Mouse (Mus musculus) megakaryocyte, adult 5-6 weeks (primary cell): ENCODE results near the gene Gins1. TPM values are rescaled to one million over a fixed set of nuclear protein-coding genes. Genes with fewer than 3 reads are reported as not detected.

Experiments
- ATAC-seq: 2 replicates; pipeline ENCODE4 v1.8.0; 2016; ENCODE audit warnings: mild to moderate bottlenecking, inconsistent platforms; ENCODE audit not compliant: poor library complexity, severe bottlenecking
- total RNA-seq, 2 experiments: library from RNA; stranded (forward) in 1 of 2; stranded (reverse) in 1 of 2; fragments of 153-499, 151-499 nt in 1 of 2; fragments of 221-1000, 200-1000 nt in 1 of 2; gene quantifications; 2 replicates each; pipeline versions ENCODE4 v1.2.3 to v1.2.4; 2015 to 2017

Gins1 gene
- total RNA-seq, 2 experiments from 2014 or later, result 53.1 to 69.8 TPM

DNA sequence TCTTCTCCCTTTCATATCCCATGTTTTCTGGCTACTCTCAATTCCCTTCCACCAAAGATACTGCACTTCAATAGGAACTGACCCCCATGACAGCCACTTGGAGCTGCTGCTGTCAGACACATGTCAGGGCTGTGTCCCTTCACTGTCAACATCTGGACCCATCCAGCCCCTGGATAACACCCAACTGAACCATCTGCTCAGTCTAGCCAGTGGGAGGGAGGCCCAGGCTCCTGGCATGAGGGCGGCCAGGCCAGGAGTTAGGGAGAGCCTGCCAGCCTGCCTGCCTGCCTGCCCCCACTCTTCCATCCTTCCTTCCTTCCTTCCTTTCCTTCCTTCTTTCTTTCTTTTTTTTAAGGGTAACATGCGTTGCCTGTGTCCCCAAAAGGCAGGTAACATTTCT, 46.0 kb downstream of the Gins1 start:
- no peak for ATAC-seq

GRCm38 (mm10) chr2:150955859-150956258, 50.7 kb downstream of the Gins1 start:
- ATAC-seq, result no peak

- no peak for ATAC-seq
Observed at GRCm38 (mm10) chr2:150959521-150959920, 54.3 kb downstream of the Gins1 start.

GRCm38 (mm10) chr2:150963246-150963645, 58.0 kb downstream of the Gins1 start:
- no peak for ATAC-seq

DNA sequence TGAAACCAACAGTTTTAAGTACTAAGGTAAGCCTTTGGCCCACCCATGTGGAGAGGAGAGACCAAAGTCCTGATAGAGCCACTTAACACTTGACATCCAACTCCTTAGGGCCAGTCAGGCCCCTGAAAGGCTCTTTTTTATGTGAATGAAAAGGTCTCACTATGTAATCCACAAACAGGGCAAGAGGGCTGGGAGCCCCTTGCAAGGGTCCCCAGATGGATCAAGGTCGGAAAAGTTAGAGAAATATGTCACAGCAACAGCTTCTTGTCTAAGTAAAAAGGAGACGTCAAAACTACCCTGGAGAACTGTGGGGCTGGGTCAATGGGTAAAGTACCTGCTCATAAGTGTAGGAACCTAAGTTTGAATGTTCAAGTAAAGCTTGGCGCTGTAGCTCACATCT, 59.4 kb downstream of the Gins1 start:
- no peak for ATAC-seq

GRCm38 (mm10) chr2:150965951-150966350, 60.8 kb downstream of the Gins1 start:
- no peak for ATAC-seq

DNA sequence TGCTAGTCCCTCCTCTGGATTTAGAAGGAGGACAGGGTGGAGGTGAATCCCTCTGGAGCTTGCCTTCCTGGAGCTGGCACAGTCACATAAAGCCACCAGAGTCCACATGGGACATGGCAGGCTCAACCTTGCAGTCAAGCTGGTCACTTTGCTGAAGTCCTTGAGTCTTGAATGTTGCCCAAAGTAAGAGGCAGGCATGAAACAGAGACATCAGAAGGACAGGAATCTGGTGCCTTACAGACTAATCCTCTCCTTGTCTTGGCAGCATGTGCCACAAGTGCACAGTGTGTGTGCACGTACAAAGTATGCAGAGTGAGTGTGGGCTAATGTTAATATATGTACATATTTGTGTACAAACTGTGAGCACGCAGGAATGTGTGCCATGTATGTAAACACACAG, 62.3 kb downstream of the Gins1 start:
- ATAC-seq, result no peak

DNA sequence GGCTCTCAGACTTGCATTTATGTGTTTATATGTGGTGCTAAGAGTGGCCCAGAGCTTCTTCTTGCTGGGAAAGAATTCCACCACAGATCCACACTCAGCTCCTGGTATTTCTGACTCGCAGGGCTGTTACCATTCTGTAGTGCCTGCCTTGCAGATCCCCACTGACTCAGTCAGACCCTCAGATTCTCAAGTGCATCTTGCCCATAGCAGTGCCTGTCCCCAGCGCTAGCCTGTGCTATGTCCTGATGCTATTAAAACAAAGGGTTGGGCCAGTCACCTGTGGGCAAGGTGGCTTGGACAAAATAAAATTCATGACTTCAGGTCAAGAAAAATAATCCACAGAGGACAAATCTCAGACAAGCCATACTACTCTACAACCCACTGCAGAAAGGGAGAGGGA, 64.0 kb downstream of the Gins1 start:
- no peak for ATAC-seq

DNA sequence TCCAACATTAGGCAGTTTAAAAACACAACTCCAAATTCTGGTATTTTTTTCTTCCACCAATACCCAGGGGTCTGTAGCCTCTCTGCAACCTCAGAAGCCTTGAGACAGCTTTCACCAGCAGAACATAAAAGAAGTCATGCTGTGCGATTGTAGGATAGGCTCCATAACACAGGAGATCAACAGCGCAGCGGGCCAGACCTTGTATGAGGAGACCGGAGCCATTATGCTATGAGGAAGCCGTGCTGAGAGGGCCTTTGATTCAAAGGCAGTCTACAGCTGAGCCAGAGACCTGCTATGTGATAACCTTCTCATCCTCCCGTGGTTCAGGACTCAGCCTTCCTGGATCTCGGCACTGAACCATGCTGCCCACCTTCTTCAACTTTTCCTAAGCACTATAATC, 66.7 kb downstream of the Gins1 start:
- no peak for ATAC-seq

- no peak for ATAC-seq
Observed at GRCm38 (mm10) chr2:150972681-150973080, 67.5 kb downstream of the Gins1 start.

GRCm38 (mm10) chr2:150973401-150974115, 68.4 kb downstream of the Gins1 start:
- no peak for ATAC-seq

- ATAC-seq, result no peak; the same call in 1 of the 2 replicates
Observed at GRCm38 (mm10) chr2:150976871-150977270, 71.7 kb downstream of the Gins1 start.

DNA sequence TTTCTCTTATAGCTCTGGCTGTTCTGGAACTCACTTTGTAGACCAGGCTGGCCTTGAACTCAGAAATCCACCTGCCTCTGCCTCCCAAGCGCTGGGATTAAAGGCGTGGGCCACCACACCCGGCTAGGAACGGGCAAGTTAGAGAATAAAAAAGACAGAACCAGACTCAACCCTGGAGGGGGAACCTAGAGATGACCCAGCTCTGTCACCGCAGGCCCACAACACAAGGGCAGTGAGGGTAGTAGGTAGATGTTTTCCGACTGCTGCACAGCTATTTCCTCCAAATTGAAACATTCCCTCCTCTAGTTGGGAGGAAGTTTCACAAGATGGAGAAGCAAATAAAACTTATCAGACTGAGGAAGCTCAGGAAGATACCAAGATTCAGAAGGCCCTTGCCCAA, 72.5 kb downstream of the Gins1 start:
- no peak for ATAC-seq

GRCm38 (mm10) chr2:150978791-150979190, 73.6 kb downstream of the Gins1 start:
- ATAC-seq, result no peak

DNA sequence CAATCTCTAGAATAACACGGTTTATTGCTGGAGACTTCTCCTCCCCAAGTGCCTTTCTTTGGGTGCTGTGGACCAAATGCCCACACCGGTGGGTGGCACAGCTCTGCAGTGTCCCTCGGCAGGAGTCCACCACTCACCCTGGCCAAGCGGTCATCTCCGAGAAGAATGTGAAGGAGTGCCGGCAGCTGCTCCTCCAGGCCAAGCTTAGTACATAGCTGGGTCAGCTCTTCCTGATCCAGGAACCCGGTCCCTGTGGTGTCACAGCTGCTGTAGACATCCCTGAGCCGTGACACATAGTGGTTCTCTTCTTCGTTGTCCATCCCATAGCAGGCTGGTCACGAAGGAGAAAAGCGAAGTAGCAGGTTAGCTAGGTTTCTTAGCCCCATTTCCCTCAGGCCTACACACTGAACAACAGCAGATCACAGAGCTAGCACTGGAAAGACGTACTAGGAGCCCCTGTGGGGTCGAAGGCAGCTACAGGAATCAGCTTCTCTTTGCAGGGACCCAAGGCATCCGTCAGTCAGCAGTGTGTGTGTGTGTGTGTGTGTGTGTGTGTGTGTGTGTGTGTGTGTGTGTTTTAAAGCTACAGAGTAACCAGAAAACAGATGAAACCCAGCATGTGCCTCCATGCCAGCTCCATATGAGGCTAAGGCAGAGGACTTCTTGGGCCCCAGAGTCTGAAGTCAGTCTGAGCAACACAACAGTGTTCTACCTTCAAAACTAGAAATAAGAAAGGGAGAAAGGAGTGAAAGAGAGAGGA, 74.8 kb downstream of the Gins1 start:
- no peak for ATAC-seq

Other genes with a start within 250 kb of the Gins1 start
- 12.4 and 15.1 TPM in 2 replicates for gene Acss1, start 236.9 kb upstream of the Gins1 start, total RNA-seq (2015)
- 14.4 and 15.9 TPM in 2 replicates for gene Acss1, start 236.9 kb upstream of the Gins1 start, total RNA-seq (2017)
- not detected in 2 replicates for gene Vsx1, start 216.0 kb upstream of the Gins1 start, total RNA-seq (2015)
- not detected in 2 replicates for gene Vsx1, start 216.0 kb upstream of the Gins1 start, total RNA-seq (2017)
- 4.9 and 5.6 TPM in 2 replicates for gene Entpd6, start 156.4 kb upstream of the Gins1 start, total RNA-seq (2015)
- gene Entpd6, start 156.4 kb upstream of the Gins1 start, total RNA-seq (2017), result 8.3 and 10.6 TPM in 2 replicates
- 8.3 and 8.5 TPM in 2 replicates for gene Pygb, start 118.7 kb upstream of the Gins1 start, total RNA-seq (2015)
- 26.0 and 35.4 TPM in 2 replicates for gene Pygb, start 118.7 kb upstream of the Gins1 start, total RNA-seq (2017)
- 37.6 and 51.0 TPM in 2 replicates for gene Abhd12, start 659 bp upstream of the Gins1 start, total RNA-seq (2015)
- gene Abhd12, start 659 bp upstream of the Gins1 start, total RNA-seq (2017), result 47.4 and 100 TPM in 2 replicates
- gene Ninl, start 134.0 kb downstream of the Gins1 start, total RNA-seq (2015), result 0.07 and 0.09 TPM in 2 replicates
- gene Ninl, start 134.0 kb downstream of the Gins1 start, total RNA-seq (2017), result 0.29 and 1.2 TPM in 2 replicates
- gene Nanp, start 134.0 kb downstream of the Gins1 start, total RNA-seq (2015), result 17.3 and 18.7 TPM in 2 replicates
- gene Nanp, start 134.0 kb downstream of the Gins1 start, total RNA-seq (2017), result 9.6 and 10.5 TPM in 2 replicates
- not detected in 2 replicates for gene Gm14151, start 186.9 kb downstream of the Gins1 start, total RNA-seq (2015)
- not detected in 2 replicates for gene Gm14151, start 186.9 kb downstream of the Gins1 start, total RNA-seq (2017)
- gene Gm14147, start 192.8 kb downstream of the Gins1 start, total RNA-seq (2015), result not detected in 2 replicates
- gene Gm14147, start 192.8 kb downstream of the Gins1 start, total RNA-seq (2017), result not detected in 2 replicates